Mouse (Mus musculus) midbrain, postnatal 0 days (tissue): ENCODE measurements around the gene Slc2a4. TPM values are rescaled to one million over a fixed set of nuclear protein-coding genes. Genes with fewer than 3 reads are reported as not detected.

Source experiments
- ATAC-seq: fragments of 200-750 bp; cut with Nextera tagmentation; 2 replicates; pipeline ENCODE4 v1.8.0; 2017; ENCODE audit warnings: moderate number of reproducible peaks, mild to moderate bottlenecking, moderate TSS enrichment, moderate library complexity; ENCODE audit not compliant: low FRiP score
- DNase-seq: peaks from one replicate; pipeline ENCODE4 v3.0.0-alpha.2; 2015; ENCODE audit warnings: low spot score
- H3K27ac ChIP-seq: fragments of 300-500 bp; sonication (generic); 2 replicates; pipeline ENCODE4 v1.5.1; 2014; ENCODE audit warnings: low read depth, mild to moderate bottlenecking, low read length, mixed read lengths
- H3K27me3 ChIP-seq: fragments of 300-500 bp; sonication (generic); 2 replicates; pipeline ENCODE4 v1.6.1; 2014; ENCODE audit warnings: low read length, control low read depth, mixed read lengths; ENCODE audit not compliant: insufficient read depth
- H3K36me3 ChIP-seq: fragments of 300-500 bp; sonication (generic); 2 replicates; pipeline ENCODE4 v1.6.1; 2014; ENCODE audit warnings: low read length, control low read depth, mixed read lengths; ENCODE audit not compliant: insufficient read depth
- H3K4me1 ChIP-seq: fragments of 300-500 bp; sonication (generic); 2 replicates; pipeline ENCODE4 v1.6.1; 2014; ENCODE audit warnings: mild to moderate bottlenecking, control low read depth, antibody characterized with exemption, low read length, mixed read lengths; ENCODE audit not compliant: insufficient read depth
- H3K4me2 ChIP-seq: fragments of 300-500 bp; sonication (generic); 2 replicates; pipeline ENCODE4 v1.6.1; 2014; ENCODE audit warnings: low read depth, mild to moderate bottlenecking, low read length, mixed read lengths; ENCODE audit not compliant: poor library complexity, severe bottlenecking
- H3K4me3 ChIP-seq: fragments of 300-500 bp; sonication (generic); 2 replicates; pipeline ENCODE4 v1.5.1; 2014; ENCODE audit warnings: low read depth, mild to moderate bottlenecking, low read length, moderate library complexity
- H3K9ac ChIP-seq: fragments of 300-500 bp; sonication (generic); replicated peaks from 2 replicates; pipeline ENCODE4 v1.6.1; 2014; ENCODE audit warnings: mild to moderate bottlenecking, low read length, moderate library complexity, mixed read lengths; ENCODE audit not compliant: poor library complexity, severe bottlenecking
- H3K9me3 ChIP-seq: fragments of 300-500 bp; sonication (generic); 2 replicates; pipeline ENCODE4 v1.6.1; 2016; ENCODE audit warnings: low read length, control low read depth
- CTCF ChIP-seq: IDR thresholded peaks from 2 replicates; pipeline ENCODE4 v1.5.1; 2016; ENCODE audit warnings: antibody characterized with exemption, mild to moderate bottlenecking
- WGBS: fragments of 180-500 bp; shearing (Covaris S2); extraction: QIAGEN DNeasy Blood & Tissue Kit; methylation state at CpG from one replicate; pipeline ENCODE4 v1.1.7; 2014; 5-methylcytosine and 5-hydroxymethylcytosine counted together
- polyA plus RNA-seq: library from polyadenylated mRNA; unstranded; fragments of >200 nt; fragmentation: Nextera tagmentation; extraction: Ambion mirVana; gene quantifications from 2 replicates; pipeline ENCODE4 v1.2.1, GENCODE M21; 2015
- total RNA-seq: library from RNA; depleted of rRNA; stranded (reverse); fragments of >200 nt; gene quantifications from 2 replicates; pipeline ENCODE4 v1.2.3, GENCODE M21; 2014

Gene Slc2a4
- total and polyA plus RNA-seq, 2 experiments from 2014 or later, result 4.0 to 8.8 TPM

DNA sequence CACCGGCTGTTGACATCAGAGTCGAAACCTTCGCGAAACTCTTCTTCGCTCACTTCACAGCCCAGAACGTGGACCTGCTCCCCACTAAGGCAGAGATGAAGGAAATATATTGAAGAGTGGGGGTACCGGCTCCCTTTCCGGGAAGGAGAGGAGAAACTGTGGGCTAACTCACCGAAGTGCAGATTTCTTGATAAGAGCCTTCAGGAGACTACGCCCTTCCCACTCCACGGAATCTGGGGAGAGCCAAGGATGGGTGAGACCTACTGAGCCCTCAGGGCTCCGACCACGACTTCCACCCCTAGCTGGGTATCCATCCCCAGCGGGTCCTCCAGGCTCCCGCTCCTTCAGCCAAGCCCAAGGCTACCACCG lies 31.8 kb upstream of the Slc2a4 start:
- ATAC-seq, result no peak
- Histone ChIP-seq H3K27ac (peak overlapping the region; percentile 97), H3K9ac (peak overlapping the region; percentile 87), H3K27me3 (no peaks in the 10 kb centered on the region), H3K36me3 (peaks cover 15% of the 10 kb centered on the region), H3K4me3 (peak overlapping the region; percentile 89), H3K4me2 (peak overlapping the region; percentile 90), H3K4me1 (peaks cover 17% of the 10 kb centered on the region), H3K9me3 (no peaks in the 10 kb centered on the region)
- no peak for DNase-seq
- TF ChIP-seq CTCF, result no peak
- 3% methylated on average over 16 of the region's 16 CpGs for WGBS

DNA sequence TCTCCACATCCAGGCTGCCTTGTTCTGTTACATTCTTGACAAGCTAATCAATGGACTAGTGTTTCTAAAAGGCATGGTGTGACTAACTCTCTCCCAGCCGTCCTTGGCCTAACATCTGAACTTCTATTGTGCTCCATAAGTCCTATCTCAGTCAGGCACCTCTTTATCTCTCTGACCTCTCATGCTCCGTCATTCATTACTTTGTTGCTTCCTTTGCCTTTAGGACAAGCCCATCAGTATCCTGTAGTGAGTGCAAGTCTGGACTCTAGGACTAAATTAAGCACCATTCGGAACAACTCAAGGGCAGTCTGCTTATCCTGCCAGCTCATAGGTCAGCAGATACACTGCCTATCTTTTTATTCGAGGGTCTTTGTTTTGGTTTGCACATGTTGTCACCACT lies 28.3 kb upstream of the Slc2a4 start:
- no peaks in the 10 kb centered on the region for H3K9me3 ChIP-seq
- ATAC-seq (no peak), DNase-seq (no peak)
- no peaks in the 10 kb centered on the region for H3K27me3 ChIP-seq
- H3K9ac ChIP-seq, result no peak overlapping the region
- peaks cover 4% of the 10 kb centered on the region; the same call in 1 of the 2 replicates for H3K4me1 ChIP-seq
- H3K4me2 ChIP-seq, result no peak overlapping the region
- H3K4me3 ChIP-seq, result no peak overlapping the region
- H3K36me3 ChIP-seq, result peaks cover 27% of the 10 kb centered on the region
- no peak overlapping the region for H3K27ac ChIP-seq
- WGBS, result 87% methylated on average over 4 of the region's 4 CpGs
- no peak for TF ChIP-seq CTCF

DNA sequence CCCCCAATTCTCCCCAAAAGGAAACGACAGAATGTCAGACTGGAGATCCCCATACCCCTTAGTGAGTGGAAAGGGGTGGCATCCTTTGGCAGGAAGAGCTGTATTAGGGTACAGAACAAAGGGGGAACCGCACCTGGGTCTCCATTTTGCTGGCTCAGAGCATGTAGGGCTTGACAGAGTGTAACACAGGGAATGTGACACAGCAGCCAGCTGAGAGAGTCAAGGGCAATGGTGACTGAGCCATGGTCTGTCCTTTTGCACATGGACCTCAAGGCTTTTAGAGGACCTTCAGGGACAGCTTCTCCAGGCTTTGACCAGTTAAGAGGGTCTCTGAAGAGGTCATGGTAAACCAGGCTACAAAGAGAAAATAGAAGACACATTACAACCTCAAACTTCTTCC lies 26.9 kb upstream of the Slc2a4 start:
- H3K9me3 ChIP-seq, result no peaks in the 10 kb centered on the region
- H3K27ac ChIP-seq, result no peak overlapping the region
- peaks cover 28% of the 10 kb centered on the region for H3K36me3 ChIP-seq
- H3K9ac ChIP-seq, result no peak overlapping the region
- TF ChIP-seq CTCF, result no peak
- peaks cover 4% of the 10 kb centered on the region; the same call in 1 of the 2 replicates for H3K4me1 ChIP-seq
- DNase-seq (no peak), ATAC-seq (no peak)
- H3K27me3 ChIP-seq, result no peaks in the 10 kb centered on the region
- no peak overlapping the region for H3K4me3 ChIP-seq
- no peak overlapping the region for H3K4me2 ChIP-seq
- WGBS, result 93% methylated on average over 2 of the region's 2 CpGs

DNA sequence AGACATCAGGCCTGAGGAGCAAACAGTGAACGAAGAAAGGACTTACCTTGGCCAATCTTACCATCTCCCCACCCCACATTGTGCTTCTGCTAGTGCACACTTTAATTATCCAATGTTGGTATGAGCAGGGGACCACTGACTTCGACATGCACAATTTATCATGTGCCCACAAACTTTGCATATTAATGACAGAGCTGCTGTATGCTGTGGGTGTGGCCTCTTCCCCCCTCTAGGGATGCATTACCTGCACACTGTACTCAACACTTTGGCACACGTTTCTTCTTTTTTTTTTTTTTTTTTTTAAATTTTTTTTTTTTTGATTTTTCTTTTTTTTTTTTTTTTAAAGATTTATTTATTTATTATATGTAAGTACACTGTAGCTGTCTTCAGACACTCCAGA lies 22.8 kb upstream of the Slc2a4 start:
- no peak overlapping the region for H3K4me2 ChIP-seq
- no peak overlapping the region for H3K27ac ChIP-seq
- no peaks in the 10 kb centered on the region for H3K4me1 ChIP-seq
- peaks cover 36% of the 10 kb centered on the region for H3K36me3 ChIP-seq
- WGBS, result 88% methylated on average over 3 of the region's 3 CpGs
- H3K27me3 ChIP-seq, result peaks cover 17% of the 10 kb centered on the region
- TF ChIP-seq CTCF, result no peak
- no peak for DNase-seq
- H3K9me3 ChIP-seq, result no peaks in the 10 kb centered on the region
- H3K9ac ChIP-seq, result no peak overlapping the region
- no peak overlapping the region for H3K4me3 ChIP-seq
- ATAC-seq, result no peak

DNA sequence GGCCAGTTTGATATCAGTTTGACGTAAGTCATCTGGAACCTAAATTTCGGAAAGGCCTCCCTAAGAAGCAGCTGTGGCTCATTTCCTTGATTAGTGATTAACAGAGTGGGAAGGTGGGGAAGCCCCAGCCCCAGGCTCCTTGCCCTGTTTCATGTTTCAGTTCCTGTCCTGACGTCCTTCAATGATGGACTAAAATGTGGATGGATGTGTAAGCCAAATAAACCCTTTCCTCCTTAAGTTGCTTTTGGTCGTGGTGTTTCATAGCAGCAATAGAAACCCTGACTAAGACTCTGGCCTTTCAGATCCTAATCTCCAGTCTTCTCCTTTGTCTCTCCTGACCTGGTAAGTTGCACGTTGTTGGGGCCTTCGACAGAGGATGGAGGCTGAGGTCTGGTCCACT lies 22.2 kb upstream of the Slc2a4 start:
- ATAC-seq, result no peak

DNA sequence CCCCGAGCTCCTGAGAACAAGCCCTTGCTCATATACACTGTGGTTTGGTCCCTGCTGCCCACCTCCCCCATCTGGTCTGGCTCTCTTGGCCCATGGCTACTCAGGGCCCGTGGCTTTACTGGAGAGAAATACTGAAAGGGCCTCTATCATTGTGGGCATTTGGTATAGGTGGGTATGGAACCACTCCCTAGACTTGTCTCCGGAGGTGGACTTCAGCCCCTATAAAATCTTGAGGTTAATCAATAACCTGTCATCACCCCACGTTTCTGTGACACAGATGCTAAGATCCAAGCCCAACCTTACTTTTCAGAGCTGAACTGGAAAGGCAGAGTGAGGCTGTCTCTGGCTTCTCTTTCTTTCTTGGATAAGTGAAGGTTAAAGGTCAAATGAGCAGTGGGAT lies 20.8 kb upstream of the Slc2a4 start:
- H3K4me2 ChIP-seq, result no peak overlapping the region
- no peaks in the 10 kb centered on the region for H3K9me3 ChIP-seq
- no peak for TF ChIP-seq CTCF
- 91% methylated on average over 4 of the region's 4 CpGs for WGBS
- ATAC-seq (no peak), DNase-seq (no peak)
- peaks cover 22% of the 10 kb centered on the region for H3K36me3 ChIP-seq
- H3K4me1 ChIP-seq, result no peaks in the 10 kb centered on the region
- peaks cover 30% of the 10 kb centered on the region for H3K27me3 ChIP-seq
- H3K27ac ChIP-seq, result no peak overlapping the region
- no peak overlapping the region for H3K9ac ChIP-seq
- H3K4me3 ChIP-seq, result no peak overlapping the region

More for the DNA sequence above, 22.2 kb upstream of the Slc2a4 start:
- TF ChIP-seq CTCF, result no peak
- no peak overlapping the region for H3K27ac ChIP-seq
- H3K36me3 ChIP-seq, result peaks cover 35% of the 10 kb centered on the region
- DNase-seq, result no peak
- H3K4me2 ChIP-seq, result no peak overlapping the region
- H3K9ac ChIP-seq, result no peak overlapping the region
- no peaks in the 10 kb centered on the region for H3K9me3 ChIP-seq
- H3K27me3 ChIP-seq, result peaks cover 21% of the 10 kb centered on the region
- 89% methylated on average over 6 of the region's 6 CpGs for WGBS
- no peak overlapping the region for H3K4me3 ChIP-seq
- no peaks in the 10 kb centered on the region for H3K4me1 ChIP-seq
